Mouse (Mus musculus): ENCODE results near the gene Bag3.

The Bag3 gene

DNA sequence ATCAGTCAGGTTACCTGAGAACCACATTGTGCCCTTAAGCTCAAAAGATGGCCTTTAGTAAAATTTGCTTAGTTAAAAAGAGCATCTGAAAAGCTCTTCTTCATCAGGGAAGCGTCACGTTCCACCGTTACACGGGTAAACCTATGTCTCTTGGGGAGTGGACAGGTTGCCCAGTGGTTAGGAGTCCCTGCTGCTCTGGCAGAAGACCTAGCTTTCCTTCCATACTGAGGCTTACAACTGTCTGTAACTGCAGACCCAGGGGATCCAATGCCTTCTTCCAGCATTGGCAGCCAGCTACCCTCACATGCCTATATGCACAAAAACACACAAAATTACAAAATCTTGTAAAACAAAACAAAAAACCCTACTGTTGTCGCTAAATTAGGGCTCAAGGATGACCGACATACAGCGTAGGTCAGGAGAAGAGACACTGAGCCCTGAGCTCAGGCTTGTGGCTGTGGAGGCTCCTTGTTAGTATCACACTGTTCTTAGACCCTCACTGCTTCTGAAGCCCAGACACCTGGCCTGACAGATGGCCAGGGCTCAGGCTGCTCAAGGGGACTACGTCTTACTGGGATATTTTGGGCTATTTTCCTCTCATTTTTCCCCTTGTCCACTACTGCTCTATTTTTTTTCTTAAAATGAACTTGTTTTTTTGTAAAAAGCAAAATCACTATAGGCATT, 44.3 kb downstream of the Bag3 start:
- 91% methylated on average over 8 of the region's 8 CpGs for WGBS

DNA sequence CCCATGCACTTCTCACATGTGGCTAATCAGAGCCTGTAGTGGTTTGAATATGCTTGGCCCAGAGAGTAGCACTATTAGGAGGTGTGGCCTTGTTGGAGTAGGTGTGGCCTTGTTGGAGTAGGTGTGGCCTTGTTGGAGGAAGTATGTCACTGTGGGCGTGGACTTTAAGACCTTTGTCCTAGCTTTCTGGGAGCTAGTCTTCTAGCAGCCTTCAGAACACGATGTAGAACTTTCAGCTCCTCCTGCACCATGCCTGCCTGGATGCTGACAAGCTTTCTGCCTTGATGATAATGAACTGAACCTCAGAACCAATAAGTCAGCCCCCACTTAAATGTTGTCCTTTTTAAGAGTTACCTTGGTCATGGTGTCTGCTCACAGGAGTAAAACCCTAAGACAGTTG, 46.0 kb downstream of the Bag3 start:
- WGBS = 93% methylated on average over 2 of the region's 2 CpGs

GRCm38 (mm10) chr7:128569987-128570656, 46.7 kb downstream of the Bag3 start:
- WGBS = 84% methylated on average over 8 of the region's 8 CpGs

DNA sequence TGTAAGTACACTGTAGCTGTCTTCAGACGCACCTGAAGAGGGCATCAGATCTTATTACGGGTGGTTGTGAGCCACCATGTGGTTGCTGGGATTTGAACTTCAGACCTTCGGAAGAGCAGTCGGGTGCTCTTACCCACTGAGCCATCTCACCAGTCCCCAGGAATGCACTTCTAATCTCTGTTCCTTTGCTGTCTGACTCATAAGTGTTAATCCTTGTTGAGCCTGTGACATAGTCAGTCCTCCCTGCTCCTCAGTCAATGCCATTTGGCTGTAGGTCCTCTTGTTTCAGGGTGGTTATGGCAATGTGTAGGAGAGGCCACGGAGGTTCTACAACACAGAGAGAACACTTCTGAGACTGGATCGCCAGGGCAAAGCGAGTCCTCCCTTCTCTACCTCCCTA, 47.2 kb downstream of the Bag3 start:
- WGBS = 95% methylated on average over 7 of the region's 7 CpGs

DNA sequence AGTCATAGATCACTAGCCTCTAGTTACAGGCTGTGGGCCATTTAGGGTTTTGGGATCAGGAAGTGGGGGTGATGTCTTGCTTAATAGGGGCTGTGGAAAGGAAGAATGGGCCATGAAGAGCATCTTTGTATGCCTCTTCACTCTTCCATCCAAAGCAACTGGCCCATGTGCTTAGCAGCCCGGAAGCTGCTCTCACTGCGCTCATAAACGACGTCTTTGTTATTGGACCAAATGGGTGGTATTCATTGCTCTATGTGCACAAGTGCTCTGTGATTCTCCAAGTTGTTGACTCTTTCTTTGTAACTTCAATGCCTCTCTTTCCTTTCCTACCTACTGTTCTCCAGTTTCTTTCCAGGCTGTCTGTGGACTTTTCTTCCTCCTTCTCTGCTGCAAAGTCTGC, 48.6 kb downstream of the Bag3 start:
- WGBS = 43% methylated on average over 4 of the region's 4 CpGs

- WGBS = 95% methylated on average over 5 of the region's 5 CpGs
Observed at GRCm38 (mm10) chr7:128575211-128575610, 51.8 kb downstream of the Bag3 start.

- WGBS = 81% methylated on average over 2 of the region's 2 CpGs
Observed at GRCm38 (mm10) chr7:128575794-128576193, 52.4 kb downstream of the Bag3 start.

DNA sequence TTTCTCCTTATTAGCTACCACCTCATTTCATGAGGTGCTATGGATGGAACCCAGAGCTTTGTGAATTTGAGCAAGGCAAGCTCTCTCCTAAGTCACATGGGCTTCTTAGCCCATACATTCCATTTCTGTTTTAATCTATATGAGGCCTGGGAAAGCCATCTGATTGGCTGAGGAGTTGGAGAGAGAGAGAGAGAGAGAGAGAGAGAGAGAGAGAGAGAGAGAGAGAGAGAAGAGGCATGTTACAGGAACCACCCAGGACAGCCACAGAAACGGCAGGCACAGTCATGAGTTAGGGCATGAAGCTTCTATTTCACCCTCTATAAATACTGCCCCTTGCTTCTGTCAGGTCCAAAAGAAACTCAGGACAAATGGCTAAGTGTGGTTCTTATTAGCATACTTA, 54.2 kb downstream of the Bag3 start:
- WGBS = 73% methylated on average over 1 of the region's 1 CpGs

DNA sequence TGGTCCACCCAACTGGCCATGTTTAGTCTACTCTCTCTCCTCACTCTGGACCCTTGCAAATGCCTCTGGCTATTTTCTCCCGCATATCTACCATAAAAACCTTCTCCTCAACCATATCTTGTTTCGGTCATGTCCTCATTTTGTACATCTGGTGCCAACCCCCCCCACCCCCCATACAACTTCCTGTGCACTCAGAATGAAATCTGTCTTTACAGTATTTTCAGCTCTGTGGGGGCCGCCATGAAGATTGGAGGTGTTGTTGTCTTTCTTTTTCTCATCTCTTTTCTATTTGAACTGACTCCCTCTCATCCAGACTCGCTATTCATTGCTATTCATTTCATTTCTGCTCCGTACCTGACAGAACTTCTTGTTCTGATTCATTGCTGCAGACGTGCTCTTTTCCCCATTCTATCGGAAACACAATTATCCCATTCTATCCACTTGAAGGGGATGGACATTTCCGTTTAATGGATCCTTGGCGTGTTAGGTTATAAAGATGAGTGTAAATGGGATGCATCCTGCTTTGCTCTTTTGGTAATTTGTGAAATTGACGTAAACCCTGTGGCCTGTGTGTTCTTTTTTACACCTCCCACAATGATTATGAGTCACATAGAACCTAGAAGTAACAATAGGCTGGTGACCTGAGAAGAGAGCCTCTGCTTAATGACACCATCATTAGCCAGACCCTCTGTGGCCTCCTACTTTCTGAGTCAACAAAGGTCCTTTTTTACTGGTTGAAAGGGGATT, 55.0 kb downstream of the Bag3 start:
- 71% methylated on average over 10 of the region's 10 CpGs for WGBS

DNA sequence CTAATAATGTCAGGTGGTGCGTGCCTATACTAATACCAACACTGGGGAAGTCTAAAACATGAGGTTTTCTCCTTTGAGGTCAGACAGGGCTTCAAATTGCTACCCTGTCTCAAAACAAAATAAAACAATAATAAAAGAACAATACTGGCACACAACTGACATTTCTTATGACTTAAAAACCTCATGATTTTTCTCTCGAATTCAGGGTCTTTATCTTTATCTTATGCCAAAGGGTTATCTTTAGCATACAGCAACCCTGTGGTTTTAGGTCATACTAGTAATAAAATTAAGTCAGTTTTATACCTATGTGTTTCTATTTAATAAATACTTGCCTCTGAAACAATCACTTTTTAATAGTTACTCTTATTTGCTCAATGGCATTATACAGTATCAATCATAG, 56.0 kb downstream of the Bag3 start:
- 85% methylated on average over 2 of the region's 2 CpGs for WGBS

DNA sequence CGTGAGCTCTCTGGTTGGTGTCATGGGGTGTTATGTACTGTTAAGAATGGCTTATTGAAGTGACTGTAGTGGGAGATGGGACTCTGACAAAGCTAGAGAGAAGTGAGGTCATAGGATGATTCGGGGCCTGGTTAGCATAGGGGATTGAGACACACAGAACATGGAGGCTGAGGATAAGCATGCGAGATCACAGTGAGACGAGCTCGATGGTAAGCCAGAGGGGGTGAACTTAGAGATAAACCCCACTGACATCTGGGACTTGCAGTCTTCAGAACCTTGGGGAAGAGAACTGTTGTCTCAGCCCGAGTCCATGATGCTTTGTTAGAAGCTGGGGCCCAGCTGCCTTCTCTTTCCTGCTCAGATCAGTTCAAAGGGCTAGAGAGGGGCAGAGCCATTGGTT, 56.9 kb downstream of the Bag3 start:
- whole genome bisulfite sequencing = 96% methylated on average over 6 of the region's 6 CpGs

DNA sequence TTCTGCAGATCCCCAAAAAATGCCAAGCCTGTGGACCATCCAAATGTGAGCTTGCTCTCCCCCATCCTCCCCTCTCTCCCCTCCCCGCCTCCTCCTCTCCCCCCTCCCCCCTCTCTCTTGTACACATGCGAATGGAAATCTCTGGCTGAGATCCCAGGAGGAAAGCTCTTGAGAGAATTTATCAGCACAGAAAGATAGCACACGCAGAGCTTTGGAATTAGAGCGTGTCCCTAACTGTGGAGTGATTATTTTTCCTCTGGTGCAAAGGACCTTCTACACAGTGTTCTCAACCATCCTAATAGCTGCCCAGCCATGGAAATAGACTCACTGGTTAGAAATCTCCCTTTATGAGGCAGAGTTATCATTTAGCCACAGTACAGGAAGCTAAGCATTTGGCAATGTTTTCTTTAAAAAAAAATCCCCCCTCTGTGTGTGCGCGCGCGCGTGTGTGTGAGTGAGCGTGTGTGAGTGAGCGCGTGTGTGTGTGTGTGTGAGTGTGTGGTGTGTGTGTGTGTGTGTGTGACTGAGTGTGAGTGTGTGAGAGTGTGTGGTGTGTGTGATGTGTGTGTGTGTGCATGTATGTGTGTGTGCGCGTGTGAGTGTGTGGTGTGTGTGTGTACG, 58.6 kb downstream of the Bag3 start:
- WGBS = 46% methylated on average over 15 of the region's 15 CpGs

GRCm38 (mm10) chr7:128583213-128583948, 60.0 kb downstream of the Bag3 start:
- 38% methylated on average over 6 of the region's 6 CpGs for WGBS

DNA sequence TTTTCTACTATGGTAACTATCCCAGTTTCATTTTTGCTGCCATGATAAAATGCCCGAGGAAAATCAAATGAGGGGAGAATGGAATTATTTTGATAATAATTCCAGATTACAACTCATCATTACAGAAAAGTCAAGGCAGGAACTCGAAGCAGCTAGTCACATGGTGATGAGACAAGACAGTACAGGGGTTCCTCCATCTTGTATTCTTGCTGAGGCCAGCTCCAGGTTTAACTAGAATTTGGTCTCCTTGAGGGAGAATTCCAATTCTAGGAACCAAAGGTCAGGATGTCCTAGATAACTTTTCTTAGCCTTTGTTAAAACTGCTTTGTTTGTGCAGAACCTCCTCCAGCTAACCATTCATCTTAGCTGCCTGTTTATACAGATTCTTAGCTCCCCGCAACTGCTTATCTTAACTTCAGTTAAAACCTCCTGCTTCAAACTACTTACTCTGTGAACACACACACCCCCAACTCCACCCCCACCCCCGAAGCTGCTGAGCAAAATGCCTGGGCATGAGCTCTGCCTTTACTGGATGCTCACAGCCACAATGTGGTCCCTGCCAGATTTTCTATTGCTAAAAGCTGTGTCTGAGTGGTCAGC, 64.0 kb downstream of the Bag3 start:
- WGBS = 55% methylated on average over 4 of the region's 4 CpGs

DNA sequence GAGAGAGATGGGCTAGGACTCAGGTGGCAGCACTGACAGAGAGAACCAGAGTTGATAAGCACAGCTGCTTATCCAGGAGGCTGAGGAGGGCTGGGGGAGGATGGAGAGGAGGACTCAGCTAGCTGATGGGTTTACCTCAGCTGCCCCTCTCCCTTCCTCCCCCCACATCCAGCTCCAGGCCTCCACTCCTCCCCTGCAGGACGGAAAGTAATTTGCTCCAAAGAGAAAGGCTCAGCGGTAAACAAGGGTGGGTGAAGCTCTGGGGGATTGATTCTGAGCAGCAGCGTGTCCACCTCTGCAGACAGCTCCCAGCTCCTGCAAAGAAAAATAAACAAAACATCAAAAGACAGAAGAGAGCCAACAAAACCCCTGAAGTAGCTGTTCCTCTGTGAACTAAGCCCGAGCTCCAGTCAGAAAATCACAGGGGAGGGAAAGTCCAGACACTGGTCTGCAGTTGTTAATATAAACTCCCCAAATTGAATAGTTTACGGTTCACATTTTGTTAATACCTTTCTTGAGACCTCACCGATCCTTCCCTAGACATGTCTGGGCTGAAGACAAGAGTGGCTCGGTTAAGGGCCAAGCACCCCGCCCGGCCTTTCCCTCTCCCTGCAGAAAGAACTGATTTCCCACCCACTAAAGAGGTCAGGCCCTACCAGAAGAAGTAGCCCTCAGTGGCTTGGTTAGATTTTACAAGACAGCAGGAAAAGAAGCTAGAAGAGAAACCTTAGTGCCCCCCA, 68.1 kb downstream of the Bag3 start:
- WGBS = 47% methylated on average over 9 of the region's 9 CpGs

DNA sequence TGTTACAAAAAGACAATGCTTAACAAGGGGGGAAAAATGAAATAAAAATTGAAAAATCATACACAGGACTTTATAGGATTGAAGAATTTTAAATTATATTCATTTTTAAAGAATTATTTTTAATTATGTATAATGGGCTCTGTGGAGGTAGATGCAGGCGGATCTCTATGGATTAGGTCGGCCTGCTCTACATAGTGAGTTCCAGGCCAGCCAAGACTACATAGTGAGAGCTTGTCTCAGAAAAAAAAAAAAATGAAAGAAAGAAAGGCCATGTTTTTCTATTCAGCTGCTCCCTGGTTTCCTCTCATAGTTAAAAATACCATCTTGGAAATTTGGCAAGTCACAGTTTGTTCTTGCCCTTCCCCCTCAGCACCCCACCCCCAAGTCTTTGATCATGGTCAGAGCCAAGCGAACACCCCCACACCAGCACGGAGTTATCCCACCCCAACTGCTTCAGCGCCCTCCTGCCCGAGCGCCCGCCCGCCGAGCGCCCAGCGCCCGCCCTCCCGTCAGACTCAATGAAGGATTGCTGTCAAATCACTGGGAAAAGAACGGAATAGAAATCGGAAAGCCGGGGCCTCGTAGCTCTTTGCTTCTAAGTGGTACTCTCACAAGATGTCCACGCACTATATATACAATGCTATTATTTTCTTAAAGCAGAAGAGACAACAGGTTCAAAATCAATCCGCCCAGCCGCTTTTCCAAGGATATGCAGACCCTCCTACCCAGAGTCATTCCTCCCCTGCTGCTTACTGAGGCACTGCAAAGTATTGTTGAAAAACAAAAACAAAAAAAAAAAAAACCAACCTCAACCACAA, 68.9 kb downstream of the Bag3 start:
- 17% methylated on average over 21 of the region's 21 CpGs for WGBS

DNA sequence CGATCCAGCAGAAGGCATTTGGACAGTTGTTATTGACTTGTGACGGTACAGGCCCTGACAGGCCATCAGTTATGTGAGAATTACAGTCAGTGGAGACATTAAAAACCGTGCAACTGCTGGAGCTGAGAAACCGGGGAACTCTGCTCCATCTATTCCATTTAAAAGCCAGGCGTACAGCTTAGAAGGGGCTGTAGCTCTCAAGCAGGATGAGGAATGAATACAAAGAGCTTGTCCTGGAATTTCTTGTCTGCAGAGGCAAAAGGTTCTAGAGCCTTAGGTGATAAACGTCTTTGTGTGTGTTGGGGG, 69.5 kb downstream of the Bag3 start:
- WGBS = 37% methylated on average over 6 of the region's 6 CpGs

DNA sequence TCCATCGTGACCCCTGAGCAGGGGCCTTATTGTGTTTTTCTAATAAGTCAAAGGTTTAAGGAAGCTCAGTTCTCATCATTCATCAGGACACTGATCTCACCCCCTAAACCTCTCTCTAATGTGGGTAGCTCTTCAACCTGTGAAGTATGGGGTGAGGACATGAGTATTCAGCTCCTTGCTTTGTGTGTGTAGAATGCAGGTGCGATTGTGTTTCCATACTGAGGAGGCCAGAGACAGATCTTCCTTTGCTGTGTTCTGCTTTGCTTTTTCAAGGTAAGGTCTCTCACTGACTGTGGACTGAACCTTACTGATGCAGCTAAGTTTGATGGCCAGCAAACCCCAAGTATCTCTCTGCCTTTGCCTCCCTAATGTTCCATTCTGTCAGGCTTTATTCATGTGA, 72.9 kb downstream of the Bag3 start:
- WGBS = 96% methylated on average over 2 of the region's 2 CpGs

Data from cerebral cortex, adult 2 months (tissue).